Mouse (Mus musculus) limb, embryonic 15.5 days (tissue): ENCODE data around the gene Cdh22. TPM values are rescaled to one million over a fixed set of nuclear protein-coding genes. Genes with fewer than 3 reads are reported as not detected.

Experiments used
- ATAC-seq: fragments of 200-750 bp; cut with Nextera tagmentation; 2 replicates; pipeline ENCODE4 v1.8.0; 2017; ENCODE audit warnings: low read depth, moderate TSS enrichment; ENCODE audit not compliant: insufficient number of reproducible peaks, low FRiP score, low TSS enrichment
- H3K27ac ChIP-seq: fragments of 300-500 bp; sonication (generic); 2 replicates; pipeline ENCODE4 v1.5.1; 2015; ENCODE audit warnings: moderate library complexity, mild to moderate bottlenecking, inconsistent platforms
- H3K27me3 ChIP-seq: fragments of 300-500 bp; sonication (generic); 2 replicates; pipeline ENCODE4 v1.6.1; 2015; ENCODE audit warnings: inconsistent platforms
- H3K36me3 ChIP-seq: fragments of 300-500 bp; sonication (generic); 2 replicates; pipeline ENCODE4 v1.6.1; 2015; ENCODE audit warnings: inconsistent platforms
- H3K4me1 ChIP-seq: fragments of 300-500 bp; sonication (generic); 2 replicates; pipeline ENCODE4 v1.6.1; 2015; ENCODE audit warnings: inconsistent platforms
- H3K4me2 ChIP-seq: fragments of 300-500 bp; sonication (generic); 2 replicates; pipeline ENCODE4 v1.6.1; 2015; ENCODE audit warnings: mild to moderate bottlenecking, inconsistent platforms
- H3K4me3 ChIP-seq: fragments of 300-500 bp; sonication (generic); 2 replicates; pipeline ENCODE4 v1.5.1; 2015; ENCODE audit warnings: mild to moderate bottlenecking, inconsistent platforms
- H3K9ac ChIP-seq: fragments of 300-500 bp; sonication (generic); 2 replicates; pipeline ENCODE4 v1.6.1; 2015; ENCODE audit warnings: inconsistent platforms
- H3K9me3 ChIP-seq: fragments of 300-500 bp; sonication (generic); 2 replicates; pipeline ENCODE4 v1.6.1; 2016; ENCODE audit warnings: inconsistent platforms
- WGBS: fragments of 180-500 bp; shearing (Covaris S2); methylation state at CpG from one replicate; pipeline ENCODE4 v1.1.7; 2015; 5-methylcytosine and 5-hydroxymethylcytosine counted together
- polyA plus RNA-seq: library from polyadenylated mRNA; unstranded; fragments of >200 nt; fragmentation: Nextera tagmentation; extraction: Ambion mirVana; gene quantifications from 2 replicates; pipeline ENCODE4 v1.2.1, GENCODE M21; 2015

Gene Cdh22
- polyA plus RNA-seq, 1 experiment from 2014 or later: 0.19 TPM

DNA sequence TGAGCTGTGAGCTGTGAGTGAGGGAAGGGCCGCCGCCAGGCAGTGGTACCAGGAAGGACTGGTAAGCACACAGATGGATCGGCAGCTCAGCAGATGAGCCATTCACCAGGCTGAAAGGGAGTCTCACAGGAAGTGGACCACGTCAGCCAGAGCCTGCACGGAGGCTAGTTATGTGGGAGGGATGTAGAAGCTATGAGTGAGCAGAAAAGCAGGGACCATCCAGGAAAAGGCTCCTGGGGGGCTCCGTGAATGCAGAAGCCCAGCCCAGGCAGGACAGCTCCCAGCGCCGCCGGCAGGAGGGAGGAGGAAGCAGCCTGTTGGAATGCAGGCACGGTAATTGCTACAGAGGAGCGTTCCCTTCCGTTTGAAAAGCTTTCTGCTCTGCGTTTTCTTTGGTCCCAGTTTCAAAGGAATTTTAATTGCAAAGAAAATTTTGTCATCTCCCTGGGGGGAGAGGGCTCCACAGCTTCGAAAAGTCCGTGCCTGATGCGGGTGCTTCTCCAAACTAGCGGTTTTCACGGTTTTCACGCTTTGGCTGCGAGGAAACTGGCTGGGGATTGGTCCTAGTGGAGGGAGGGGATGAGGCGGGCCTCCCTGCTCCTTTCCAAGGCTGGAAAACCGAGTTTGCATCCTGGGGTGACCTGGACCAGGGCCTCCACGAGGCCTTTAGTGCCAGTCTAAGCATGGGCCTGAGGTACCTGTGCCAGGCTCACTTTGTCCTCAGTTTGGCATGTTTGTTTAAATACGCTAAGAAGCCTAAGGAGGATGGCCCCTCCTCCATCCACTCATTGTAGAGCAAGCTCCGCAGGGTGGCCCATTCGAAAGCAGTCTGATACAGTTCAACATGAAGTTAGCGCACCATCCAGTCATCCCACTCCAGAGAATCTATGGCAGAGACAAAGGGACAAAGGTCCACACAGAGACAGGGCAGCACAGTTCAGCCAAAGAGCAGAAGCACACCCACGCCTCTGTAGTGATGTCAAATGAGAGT is 32.6 kb downstream of the Cdh22 start:
- Histone ChIP-seq H3K9ac (no peak overlapping the region), H3K4me2 (peak overlapping the region; percentile 48), H3K27ac (no peak overlapping the region), H3K27me3 (peaks cover 22% of the 10 kb centered on the region), H3K4me1 (peaks cover 17% of the 10 kb centered on the region), H3K4me3 (peak overlapping the region; percentile 22), H3K9me3 (no peaks in the 10 kb centered on the region), H3K36me3 (no peaks in the 10 kb centered on the region)
- no peak for ATAC-seq
- 4% methylated on average over 28 of the region's 28 CpGs for WGBS

DNA sequence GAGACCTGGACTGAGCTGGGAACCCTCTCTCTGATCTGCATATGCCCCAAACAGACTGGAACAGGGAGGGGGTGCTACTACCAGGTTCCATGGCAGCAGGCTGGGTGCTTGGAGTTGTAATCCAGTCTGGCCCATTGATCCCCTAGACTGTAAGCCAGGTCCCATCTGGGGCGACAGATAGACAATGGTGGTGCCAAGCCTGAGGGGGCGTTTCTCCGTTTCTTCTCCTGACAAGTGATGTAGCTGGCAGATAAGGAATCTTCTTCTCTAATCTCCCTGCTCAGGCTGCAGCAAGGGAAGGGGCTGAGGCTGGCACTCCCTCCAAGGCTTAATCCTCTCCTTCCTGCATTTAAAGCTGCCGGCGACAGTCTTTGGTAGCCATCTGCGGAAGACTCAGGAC is 37.1 kb downstream of the Cdh22 start:
- WGBS: 55% methylated on average over 6 of the region's 6 CpGs
- Histone ChIP-seq H3K9ac (no peak overlapping the region), H3K27ac (no peak overlapping the region), H3K27me3 (peaks cover 56% of the 10 kb centered on the region), H3K4me3 (no peak overlapping the region), H3K9me3 (no peaks in the 10 kb centered on the region), H3K4me2 (no peak overlapping the region), H3K4me1 (peaks cover 30% of the 10 kb centered on the region), H3K36me3 (no peaks in the 10 kb centered on the region)
- ATAC-seq: no peak

DNA sequence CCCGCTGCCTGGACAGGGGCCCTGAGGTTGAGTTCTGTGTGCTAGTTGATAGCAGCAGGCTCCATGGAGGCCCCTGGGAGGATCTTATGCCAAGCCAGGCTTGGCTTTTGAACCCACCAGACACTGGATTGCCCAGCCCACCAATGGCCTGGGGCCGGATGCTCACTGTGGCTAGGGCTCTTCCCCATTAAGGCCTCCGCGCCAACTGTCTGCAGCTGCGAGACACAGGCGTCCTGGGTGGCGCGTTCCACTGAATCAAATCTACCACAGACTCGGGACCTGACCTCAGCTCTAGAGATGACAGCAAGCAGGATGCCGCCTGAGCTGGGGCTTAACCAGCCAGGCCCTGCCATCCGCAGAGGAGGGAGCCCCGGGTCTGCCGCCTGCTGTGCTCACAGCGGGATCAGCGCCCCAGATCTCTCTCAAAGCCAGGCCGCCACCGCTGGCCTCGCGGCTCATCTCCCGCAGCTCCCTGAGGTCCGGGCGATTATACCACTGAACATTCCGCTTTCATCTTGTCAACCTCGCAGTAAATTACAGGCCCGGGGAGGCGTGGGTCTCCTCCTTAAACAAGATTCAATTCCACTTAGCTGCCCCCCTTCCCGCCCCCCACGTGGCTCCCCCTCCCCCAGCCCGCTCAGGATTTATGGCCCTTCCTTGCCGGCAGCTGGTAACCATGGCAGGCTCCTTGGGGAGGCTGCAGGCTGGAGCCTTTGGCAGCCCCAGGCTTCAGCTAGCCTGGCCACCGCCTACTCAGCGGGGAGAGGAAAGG is 39.1 kb downstream of the Cdh22 start:
- H3K4me2 ChIP-seq: peak overlapping the region; percentile 42
- H3K27me3 ChIP-seq: peaks cover 60% of the 10 kb centered on the region
- WGBS: 3% methylated on average over 32 of the region's 32 CpGs
- H3K9ac ChIP-seq: peak overlapping the region; percentile 17; the same call in 1 of the 2 replicates
- peaks cover 18% of the 10 kb centered on the region for H3K4me1 ChIP-seq
- H3K4me3 ChIP-seq: peak overlapping the region; percentile 10; the same call in 1 of the 2 replicates
- no peaks in the 10 kb centered on the region for H3K36me3 ChIP-seq
- ATAC-seq: peak; percentile 32; the same call in 1 of the 2 replicates
- no peak overlapping the region for H3K27ac ChIP-seq
- no peaks in the 10 kb centered on the region for H3K9me3 ChIP-seq

DNA sequence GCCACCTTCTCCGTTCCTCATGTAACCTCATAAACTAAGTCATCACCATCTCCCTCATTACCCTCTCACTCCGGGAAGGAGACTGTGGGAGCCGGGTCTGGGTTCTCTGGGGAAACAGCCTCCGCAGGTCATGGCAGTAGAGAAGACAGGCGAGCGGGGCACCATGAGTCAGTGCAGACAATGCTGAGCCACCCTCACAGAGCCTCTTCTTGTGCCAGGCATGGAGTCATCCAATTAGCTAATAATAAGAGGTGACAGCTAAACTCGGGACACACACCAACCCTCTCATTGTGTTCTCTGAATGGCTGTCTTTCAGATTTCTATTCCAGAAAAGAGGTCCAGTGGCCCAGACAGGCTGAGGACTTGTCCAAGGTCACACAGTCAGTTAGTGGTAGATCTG is 43.2 kb downstream of the Cdh22 start:
- Histone ChIP-seq H3K4me2 (no peak overlapping the region), H3K27ac (no peak overlapping the region), H3K9ac (no peak overlapping the region), H3K27me3 (peaks cover 59% of the 10 kb centered on the region), H3K4me1 (peaks cover 16% of the 10 kb centered on the region), H3K4me3 (no peak overlapping the region), H3K36me3 (no peaks in the 10 kb centered on the region), H3K9me3 (no peaks in the 10 kb centered on the region)
- ATAC-seq: no peak
- WGBS: 53% methylated on average over 7 of the region's 7 CpGs

DNA sequence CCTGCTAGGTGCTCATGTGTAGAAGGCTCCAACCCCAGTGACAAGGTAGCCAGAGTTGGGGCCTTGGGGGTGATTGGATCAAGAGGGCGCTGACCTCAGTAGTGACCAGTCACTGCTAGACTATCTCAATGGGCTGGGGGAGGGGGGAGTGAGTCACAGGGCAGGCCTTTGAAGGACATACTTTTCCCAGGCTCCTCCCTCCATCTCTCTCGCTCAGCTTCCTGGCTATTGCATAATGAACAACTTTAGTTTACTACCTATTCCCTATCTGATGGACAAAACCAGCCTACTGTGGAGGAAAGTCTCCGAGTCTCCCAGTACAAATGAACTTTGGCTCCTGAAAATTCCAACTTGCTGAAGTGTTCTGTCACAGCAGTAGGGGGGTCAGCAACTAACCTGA is 45.1 kb downstream of the Cdh22 start:
- Histone ChIP-seq H3K9ac (no peak overlapping the region), H3K4me1 (no peaks in the 10 kb centered on the region), H3K36me3 (no peaks in the 10 kb centered on the region), H3K4me3 (no peak overlapping the region), H3K27ac (no peak overlapping the region), H3K4me2 (no peak overlapping the region), H3K27me3 (peaks cover 43% of the 10 kb centered on the region), H3K9me3 (no peaks in the 10 kb centered on the region)
- WGBS: 56% methylated on average over 3 of the region's 3 CpGs
- no peak for ATAC-seq

DNA sequence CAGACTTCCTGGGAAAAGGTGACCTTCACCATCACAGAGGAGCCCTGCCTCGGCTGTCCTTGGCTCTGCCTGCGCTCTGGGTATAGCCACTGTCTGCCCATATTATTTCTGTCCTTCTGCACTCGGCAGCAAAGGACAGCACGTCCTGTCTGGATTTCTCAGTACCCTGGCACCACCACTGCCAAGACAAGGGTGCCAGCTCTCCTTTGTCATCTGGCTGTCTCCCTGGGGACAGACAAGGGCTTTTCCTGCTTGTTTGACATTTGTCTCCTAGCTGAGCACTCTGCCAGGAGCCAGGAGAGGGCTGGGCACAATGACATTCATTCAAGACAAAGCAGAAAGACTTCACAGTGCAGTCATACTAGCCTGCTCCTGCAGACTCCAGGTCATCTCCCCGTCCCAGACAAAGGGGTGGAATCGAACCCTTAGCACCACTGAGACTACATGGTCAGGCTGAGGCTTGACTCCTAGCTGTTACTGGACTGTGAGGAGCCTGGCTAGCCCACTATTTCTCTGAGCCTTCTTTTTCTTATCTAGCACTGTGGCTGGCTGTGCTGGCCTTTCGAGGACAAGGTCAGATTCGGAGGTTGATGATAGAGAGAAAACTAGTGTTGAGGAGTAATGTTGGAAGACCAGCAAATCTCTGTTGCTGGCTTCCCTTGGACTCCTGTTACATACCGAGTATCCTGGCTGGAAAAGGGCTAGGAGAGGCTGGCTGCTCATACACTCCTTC is 46.8 kb downstream of the Cdh22 start:
- no peak for ATAC-seq
- H3K9ac ChIP-seq: no peak overlapping the region
- WGBS: 76% methylated on average over 9 of the region's 9 CpGs
- no peaks in the 10 kb centered on the region for H3K9me3 ChIP-seq
- no peaks in the 10 kb centered on the region for H3K36me3 ChIP-seq
- peaks cover 9% of the 10 kb centered on the region for H3K4me1 ChIP-seq
- H3K27ac ChIP-seq: no peak overlapping the region
- H3K27me3 ChIP-seq: peaks cover 40% of the 10 kb centered on the region
- H3K4me3 ChIP-seq: no peak overlapping the region
- H3K4me2 ChIP-seq: no peak overlapping the region

DNA sequence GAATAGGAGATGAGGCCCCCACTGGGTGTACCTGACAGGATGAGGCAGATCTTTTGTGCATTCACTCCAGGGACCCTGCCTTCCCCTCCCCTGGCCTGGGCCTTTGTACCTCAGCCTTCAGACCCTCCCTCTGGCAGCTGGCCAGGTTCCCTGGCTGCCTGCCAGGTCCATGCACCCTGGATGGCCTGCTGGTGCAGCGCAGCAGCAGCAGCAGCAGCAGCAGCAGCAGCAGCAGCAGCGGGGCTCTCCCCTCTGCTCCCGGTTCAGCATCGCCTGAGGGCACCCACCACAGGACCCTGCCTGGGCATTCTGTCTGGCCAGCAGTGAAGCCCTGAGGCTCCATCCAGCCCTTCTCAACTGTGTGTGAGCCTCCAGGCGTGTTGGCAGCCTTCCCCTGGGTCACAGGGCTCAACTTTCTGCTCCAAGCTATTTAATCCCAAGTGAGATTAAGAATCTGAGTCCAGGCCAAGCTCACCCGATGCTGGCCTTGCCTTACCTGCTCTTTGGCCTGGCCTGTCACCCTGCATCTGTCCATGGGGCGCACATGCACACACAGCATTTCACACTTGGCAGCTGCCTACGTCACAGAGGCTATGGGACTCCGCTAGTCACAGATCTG is 50.5 kb downstream of the Cdh22 start:
- Histone ChIP-seq H3K36me3 (no peaks in the 10 kb centered on the region), H3K4me1 (peaks cover 17% of the 10 kb centered on the region), H3K9ac (no peak overlapping the region), H3K4me2 (no peak overlapping the region), H3K9me3 (no peaks in the 10 kb centered on the region), H3K27me3 (peaks cover 58% of the 10 kb centered on the region), H3K27ac (no peak overlapping the region), H3K4me3 (no peak overlapping the region)
- 25% methylated on average over 9 of the region's 9 CpGs for WGBS
- no peak for ATAC-seq

DNA sequence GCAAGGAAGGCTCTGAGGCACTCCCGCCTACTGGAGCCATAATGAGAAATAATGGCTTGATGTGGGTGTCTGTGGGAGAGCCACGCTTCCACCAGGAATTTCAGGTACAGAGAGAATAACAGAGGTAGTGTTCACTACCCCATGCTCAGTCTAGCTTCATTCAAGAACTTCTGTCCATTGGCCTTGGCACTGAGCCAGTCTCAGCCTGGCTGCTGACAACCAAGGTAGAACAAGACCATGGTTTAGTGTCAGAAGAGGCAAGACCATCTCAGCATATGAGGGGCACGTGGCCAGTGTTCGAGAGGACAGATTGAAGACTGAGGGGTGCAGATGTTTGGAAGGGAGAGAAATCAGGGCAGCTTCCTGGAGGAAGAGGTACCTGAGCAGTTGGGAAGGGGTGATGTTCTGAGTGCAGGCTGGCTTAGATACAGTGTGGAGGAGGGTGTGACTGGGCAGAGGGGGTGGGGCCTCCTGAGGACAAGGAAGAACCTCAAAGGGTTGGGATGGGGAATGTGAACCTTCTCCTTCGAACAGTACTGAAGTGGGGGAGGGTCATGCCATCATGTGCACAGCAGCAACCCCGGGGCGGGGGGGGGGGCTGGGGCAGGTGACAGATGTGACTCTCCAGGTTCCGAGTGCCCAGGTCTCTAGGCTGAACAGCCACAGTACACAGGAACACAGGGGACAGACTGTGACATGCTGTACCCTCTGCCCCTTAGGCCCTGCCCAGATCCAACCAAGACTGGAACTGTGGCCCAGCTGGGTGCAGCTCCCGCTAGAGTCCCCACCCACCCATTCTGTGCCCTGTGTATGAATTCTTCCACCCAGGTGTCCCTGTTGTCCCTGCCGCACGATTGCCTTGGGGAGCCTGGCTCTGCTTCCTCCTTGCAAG is 52.3 kb downstream of the Cdh22 start:
- WGBS: 48% methylated on average over 10 of the region's 11 CpGs
- Histone ChIP-seq H3K4me1 (peaks cover 17% of the 10 kb centered on the region), H3K27ac (no peak overlapping the region), H3K36me3 (no peaks in the 10 kb centered on the region), H3K9me3 (no peaks in the 10 kb centered on the region), H3K4me2 (no peak overlapping the region), H3K9ac (no peak overlapping the region), H3K27me3 (peaks cover 63% of the 10 kb centered on the region), H3K4me3 (no peak overlapping the region)
- ATAC-seq: no peak

DNA sequence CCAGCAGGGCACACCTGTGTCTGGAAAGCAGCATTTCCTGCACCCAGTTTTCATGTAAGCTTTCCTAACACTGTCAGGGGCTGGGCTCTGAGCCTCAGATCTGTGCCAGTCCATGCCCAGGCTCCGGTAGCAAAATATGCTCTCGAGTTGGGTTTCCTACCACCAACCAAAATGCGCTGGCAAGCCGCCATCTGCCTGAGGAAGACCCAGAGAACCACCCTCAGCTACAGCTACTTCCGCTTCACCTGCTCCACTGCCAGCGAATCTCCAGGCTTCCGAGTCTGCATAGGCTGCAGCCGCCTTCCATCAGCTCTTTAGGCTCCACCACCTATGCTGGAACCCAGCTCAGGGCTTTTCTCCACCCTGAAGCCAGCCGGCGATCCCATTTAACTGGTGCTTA is 55.4 kb downstream of the Cdh22 start:
- H3K4me3 ChIP-seq: no peak overlapping the region
- H3K9ac ChIP-seq: no peak overlapping the region
- H3K4me1 ChIP-seq: peaks cover 17% of the 10 kb centered on the region
- no peak overlapping the region for H3K4me2 ChIP-seq
- no peak for ATAC-seq
- no peaks in the 10 kb centered on the region for H3K9me3 ChIP-seq
- no peak overlapping the region for H3K27ac ChIP-seq
- 43% methylated on average over 10 of the region's 10 CpGs for WGBS
- peaks cover 86% of the 10 kb centered on the region for H3K27me3 ChIP-seq
- H3K36me3 ChIP-seq: no peaks in the 10 kb centered on the region

DNA sequence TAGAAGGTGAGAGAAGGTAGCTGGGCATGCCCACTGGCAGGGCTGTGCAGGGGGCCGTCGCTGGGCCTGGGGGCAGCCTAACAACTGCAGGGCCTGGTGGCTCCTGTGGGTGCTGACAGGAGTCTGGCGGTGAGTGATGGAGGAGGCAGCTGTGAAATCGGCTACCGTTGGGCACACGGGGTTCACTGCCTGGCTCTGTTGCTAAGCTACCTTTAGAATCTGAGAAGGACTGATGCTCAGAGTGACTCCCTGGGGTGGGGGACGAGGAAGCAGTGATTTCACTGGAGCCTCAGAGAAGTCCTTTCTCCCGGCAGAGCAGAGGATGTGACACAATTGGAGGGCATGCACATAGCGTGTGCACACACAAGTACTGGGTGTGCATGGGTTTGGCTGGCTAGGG is 57.7 kb downstream of the Cdh22 start:
- H3K36me3 ChIP-seq: no peaks in the 10 kb centered on the region
- no peaks in the 10 kb centered on the region for H3K9me3 ChIP-seq
- H3K27me3 ChIP-seq: peaks cover 88% of the 10 kb centered on the region
- WGBS: 11% methylated on average over 9 of the region's 9 CpGs
- peaks cover 6% of the 10 kb centered on the region; the same call in 1 of the 2 replicates for H3K4me1 ChIP-seq
- H3K27ac ChIP-seq: no peak overlapping the region
- H3K4me3 ChIP-seq: no peak overlapping the region
- no peak overlapping the region for H3K9ac ChIP-seq
- no peak overlapping the region for H3K4me2 ChIP-seq
- ATAC-seq: no peak
